Mouse (Mus musculus) hindbrain, postnatal 0 days (tissue): ENCODE results near the gene Pet100. TPM values are rescaled to one million over a fixed set of nuclear protein-coding genes. Genes with fewer than 3 reads are reported as not detected.

Experiments used
- ATAC-seq: fragments of 200-750 bp; cut with Nextera tagmentation; 2 replicates; pipeline ENCODE4 v1.8.0; 2017; ENCODE audit warnings: mild to moderate bottlenecking, moderate TSS enrichment, moderate library complexity
- DNase-seq: peaks from one replicate; pipeline ENCODE4 v3.0.0-alpha.2; 2015; ENCODE audit warnings: low spot score
- H3K27ac ChIP-seq: fragments of 300-500 bp; sonication (generic); 2 replicates; pipeline ENCODE4 v1.5.1; 2014; ENCODE audit warnings: mild to moderate bottlenecking
- H3K27me3 ChIP-seq: fragments of 300-500 bp; sonication (generic); 2 replicates; pipeline ENCODE4 v1.6.1; 2014; ENCODE audit warnings: low read length, mixed read lengths; ENCODE audit not compliant: insufficient read depth
- H3K36me3 ChIP-seq: fragments of 300-500 bp; sonication (generic); 2 replicates; pipeline ENCODE4 v1.6.1; 2014; ENCODE audit warnings: low read length, mixed read lengths; ENCODE audit not compliant: insufficient read depth
- H3K4me1 ChIP-seq: fragments of 300-500 bp; sonication (generic); 2 replicates; pipeline ENCODE4 v1.6.1; 2014; ENCODE audit warnings: antibody characterized with exemption, low read length, mixed read lengths; ENCODE audit not compliant: insufficient read depth
- H3K4me2 ChIP-seq: fragments of 300-500 bp; sonication (generic); 2 replicates; pipeline ENCODE4 v1.6.1; 2014; ENCODE audit warnings: low read depth, mild to moderate bottlenecking, low read length, moderate library complexity, mixed read lengths
- H3K4me3 ChIP-seq: fragments of 300-500 bp; sonication (generic); 2 replicates; pipeline ENCODE4 v1.5.1; 2014; ENCODE audit warnings: low read length
- H3K9ac ChIP-seq: fragments of 300-500 bp; sonication (generic); replicated peaks from 2 replicates; pipeline ENCODE4 v1.6.1; 2014; ENCODE audit warnings: mild to moderate bottlenecking, low read length, moderate library complexity, mixed read lengths
- H3K9me3 ChIP-seq: fragments of 300-500 bp; sonication (generic); 2 replicates; pipeline ENCODE4 v1.6.1; 2016; ENCODE audit warnings: low read length, mixed read lengths
- CTCF ChIP-seq: IDR thresholded peaks from 2 replicates; pipeline ENCODE4 v1.5.1; 2016; ENCODE audit warnings: antibody characterized with exemption, control low read depth, low read depth
- WGBS: fragments of 180-500 bp; shearing (Covaris S2); extraction: QIAGEN DNeasy Blood & Tissue Kit; methylation state at CpG from one replicate; pipeline ENCODE4 v1.1.7; 2014; 5-methylcytosine and 5-hydroxymethylcytosine counted together
- polyA plus RNA-seq: library from polyadenylated mRNA; unstranded; fragments of >200 nt; fragmentation: Nextera tagmentation; extraction: Ambion mirVana; gene quantifications from 2 replicates; pipeline ENCODE4 v1.2.1, GENCODE M21; 2015
- total RNA-seq: library from RNA; depleted of rRNA; stranded (reverse); fragments of >200 nt; gene quantifications from 2 replicates; pipeline ENCODE4 v1.2.3, GENCODE M21; 2014

Pet100 gene
- total and polyA plus RNA-seq, 2 experiments from 2014 or later: 16.5 to 91.3 TPM

- 87% methylated on average over 6 of the region's 6 CpGs for WGBS
- no peak overlapping the region for H3K4me2 ChIP-seq
- H3K9me3 ChIP-seq: no peaks in the 10 kb centered on the region
- no peak overlapping the region for H3K4me3 ChIP-seq
- DNase-seq: no peak
- TF ChIP-seq CTCF: no peak
- no peak overlapping the region for H3K27ac ChIP-seq
- H3K9ac ChIP-seq: no peak overlapping the region
- H3K4me1 ChIP-seq: no peaks in the 10 kb centered on the region
- H3K36me3 ChIP-seq: peaks cover 49% of the 10 kb centered on the region
- no peaks in the 10 kb centered on the region for H3K27me3 ChIP-seq
- no peak for ATAC-seq
Measured at GRCm38 (mm10) chr8:3600401-3600800, 20.9 kb upstream of the Pet100 start.

- 87% methylated on average over 13 of the region's 13 CpGs for WGBS
- TF ChIP-seq CTCF: no peak
- Histone ChIP-seq H3K4me3 (no peak overlapping the region), H3K4me2 (no peak overlapping the region), H3K4me1 (no peaks in the 10 kb centered on the region), H3K27me3 (no peaks in the 10 kb centered on the region), H3K36me3 (peaks cover 61% of the 10 kb centered on the region), H3K9me3 (no peaks in the 10 kb centered on the region), H3K9ac (no peak overlapping the region), H3K27ac (no peak overlapping the region)
- ATAC-seq (no peak), DNase-seq (no peak)
Measured at GRCm38 (mm10) chr8:3603439-3603838, 17.9 kb upstream of the Pet100 start.

- DNase-seq: no peak
- Histone ChIP-seq H3K4me1 (no peaks in the 10 kb centered on the region), H3K4me3 (no peak overlapping the region), H3K9ac (no peak overlapping the region), H3K36me3 (peaks cover 68% of the 10 kb centered on the region), H3K27ac (no peak overlapping the region), H3K27me3 (no peaks in the 10 kb centered on the region), H3K4me2 (no peak overlapping the region), H3K9me3 (no peaks in the 10 kb centered on the region)
- WGBS: 77% methylated on average over 16 of the region's 16 CpGs
- ATAC-seq: no peak
- TF ChIP-seq CTCF: no peak
Measured at GRCm38 (mm10) chr8:3606593-3606992, 14.8 kb upstream of the Pet100 start.

GRCm38 (mm10) chr8:3607822-3608221 lies 13.5 kb upstream of the Pet100 start:
- H3K4me1 ChIP-seq: no peaks in the 10 kb centered on the region
- H3K27ac ChIP-seq: no peak overlapping the region
- no peak for DNase-seq
- no peak overlapping the region for H3K9ac ChIP-seq
- no peaks in the 10 kb centered on the region for H3K27me3 ChIP-seq
- TF ChIP-seq CTCF: no peak
- ATAC-seq: no peak
- H3K9me3 ChIP-seq: no peaks in the 10 kb centered on the region
- WGBS: 84% methylated on average over 7 of the region's 7 CpGs
- H3K36me3 ChIP-seq: peaks cover 67% of the 10 kb centered on the region
- H3K4me2 ChIP-seq: no peak overlapping the region
- no peak overlapping the region for H3K4me3 ChIP-seq

- Histone ChIP-seq H3K9ac (no peak overlapping the region), H3K36me3 (peaks cover 67% of the 10 kb centered on the region), H3K4me1 (no peaks in the 10 kb centered on the region), H3K4me2 (no peak overlapping the region), H3K27ac (peak overlapping the region; percentile 32; the same call in 1 of the 2 replicates), H3K9me3 (no peaks in the 10 kb centered on the region), H3K27me3 (no peaks in the 10 kb centered on the region), H3K4me3 (no peak overlapping the region)
- DNase-seq (peak; percentile 15), ATAC-seq (no peak; the same call in 1 of the 2 replicates)
- WGBS: 76% methylated on average over 12 of the region's 12 CpGs
- TF ChIP-seq CTCF: no peak
Measured at GRCm38 (mm10) chr8:3609046-3609815, 12.1 kb upstream of the Pet100 start.

GRCm38 (mm10) chr8:3609816-3610150 lies 11.6 kb upstream of the Pet100 start:
- Histone ChIP-seq H3K4me3 (no peak overlapping the region), H3K4me2 (no peak overlapping the region), H3K27me3 (no peaks in the 10 kb centered on the region), H3K9ac (no peak overlapping the region), H3K4me1 (no peaks in the 10 kb centered on the region), H3K27ac (no peak overlapping the region), H3K36me3 (peaks cover 68% of the 10 kb centered on the region), H3K9me3 (no peaks in the 10 kb centered on the region)
- DNase-seq (no peak), ATAC-seq (no peak; the same call in 1 of the 2 replicates)
- WGBS: 83% methylated on average over 6 of the region's 6 CpGs
- TF ChIP-seq CTCF: no peak

GRCm38 (mm10) chr8:3622119-3622518 lies 771 bp downstream of the Pet100 start:
- no peak for ATAC-seq
- DNase-seq: no peak
- no peaks in the 10 kb centered on the region for H3K27me3 ChIP-seq
- no peak for TF ChIP-seq CTCF
- peaks cover 10% of the 10 kb centered on the region for H3K36me3 ChIP-seq
- peak overlapping the region; percentile 57 for H3K9ac ChIP-seq
- WGBS: 73% methylated on average over 8 of the region's 8 CpGs
- no peak overlapping the region for H3K27ac ChIP-seq
- peak overlapping the region; percentile 90 for H3K4me3 ChIP-seq
- peaks cover 5% of the 10 kb centered on the region; the same call in 1 of the 2 replicates for H3K4me1 ChIP-seq
- peak overlapping the region; percentile 86 for H3K4me2 ChIP-seq
- no peaks in the 10 kb centered on the region for H3K9me3 ChIP-seq
